ENCODE assay signal across 8 mouse cellular contexts in genomic region chr13:46928961-46929691, GRCm38 (mm10). TPM values are rescaled to one million over a fixed set of nuclear protein-coding genes. Genes with fewer than 3 reads are reported as not detected.
A peak's percentile ranks its signal among the peaks of the same experiment; 100 is the strongest.
DNase-seq lines count a peak whose midpoint lies in the region; ATAC-seq and TF ChIP-seq lines count a peak whose summit lies in the region.

No protein-coding gene starts in this region.

- no peaks in the 10 kb centered on the region for H3K4me1 ChIP-seq in intestine, postnatal 0 days (replicated peaks; ENCODE audit: control insufficient read depth, insufficient read depth, low read length)
- H3K4me1 ChIP-seq in limb, embryonic 12.5 days (replicated peaks): peaks cover 28% of the 10 kb centered on the region
- H3K4me1 ChIP-seq in midbrain, embryonic 15.5 days: peaks cover 18% of the 10 kb centered on the region

- peak; percentile 49 for DNase-seq in layer of hippocampus, adult 11-12 months (ENCODE audit: low spot score)
- DNase-seq in layer of hippocampus, adult 9-10 months (ENCODE audit: low spot score): no peak
- DNase-seq in embryo, embryonic 10.5 days (ENCODE audit: low spot score): peak; percentile 75
- DNase-seq in gastrocnemius, postnatal 36 days: peak; percentile 22 to 60
- peak; percentile 2 to 10 for DNase-seq in spleen, postnatal 36 days (ENCODE audit: low spot score in 2 of 2)

- peak; percentile 32 for ATAC-seq in intestine, postnatal 0 days
- peak; percentile 58 for ATAC-seq in limb, embryonic 12.5 days (ENCODE audit: insufficient number of reproducible peaks, insufficient read depth, low FRiP score, low TSS enrichment, low read depth)
- peak; percentile 64 for ATAC-seq in midbrain, embryonic 15.5 days (replicated peaks)

- 0 out of 2 replicates have a peak, but pooled peaks cover 5% of the 10 kb centered on the region for H3K36me3 ChIP-seq in intestine, postnatal 0 days (ENCODE audit: control insufficient read depth, insufficient read depth)
- H3K36me3 ChIP-seq in limb, embryonic 12.5 days: peaks cover 10% of the 10 kb centered on the region
- no peaks in the 10 kb centered on the region for H3K36me3 ChIP-seq in midbrain, embryonic 15.5 days (replicated peaks)

- intact Hi-C loops in gastrocnemius, postnatal 36 days (cut with DNase I): loop anchor here (2.0 to 5.0 kb wide), 2 partner anchors 42 to 90 kb away; no protein-coding TSS in a partner anchor

- H3K27me3 ChIP-seq in intestine, postnatal 0 days (replicated peaks; ENCODE audit: control insufficient read depth, insufficient read depth, low read length): no peaks in the 10 kb centered on the region
- peaks cover 12% of the 10 kb centered on the region for H3K27me3 ChIP-seq in limb, embryonic 12.5 days
- 0 out of 2 replicates have a peak, but pooled peaks cover 3% of the 10 kb centered on the region for H3K27me3 ChIP-seq in midbrain, embryonic 15.5 days (replicated peaks)

- peak overlapping the region; percentile 87 for H3K9ac ChIP-seq in intestine, postnatal 0 days (ENCODE audit: low read depth, low read length)
- H3K9ac ChIP-seq in limb, embryonic 12.5 days (replicated peaks): peak overlapping the region; percentile 86
- peak overlapping the region; percentile 97 for H3K9ac ChIP-seq in midbrain, embryonic 15.5 days

- H3K9me3 ChIP-seq in intestine, postnatal 0 days (ENCODE audit: control insufficient read depth): no peaks in the 10 kb centered on the region
- no peaks in the 10 kb centered on the region for H3K9me3 ChIP-seq in limb, embryonic 12.5 days
- H3K9me3 ChIP-seq in midbrain, embryonic 15.5 days: no peaks in the 10 kb centered on the region

- H3K4me3 ChIP-seq in intestine, postnatal 0 days (ENCODE audit: low read depth, low read length): peak overlapping the region; percentile 80
- peak overlapping the region; percentile 76 for H3K4me3 ChIP-seq in limb, embryonic 12.5 days (replicated peaks)
- peak overlapping the region; percentile 88 for H3K4me3 ChIP-seq in midbrain, embryonic 15.5 days

- no peak for TF ChIP-seq CTCF in intestine, postnatal 0 days (IDR thresholded peaks at IDR 0.05; ENCODE audit: low read depth)

- H3K4me2 ChIP-seq in intestine, postnatal 0 days (replicated peaks; ENCODE audit: low read depth): peak overlapping the region; percentile 84
- peak overlapping the region; percentile 84 for H3K4me2 ChIP-seq in limb, embryonic 12.5 days
- peak overlapping the region; percentile 90 for H3K4me2 ChIP-seq in midbrain, embryonic 15.5 days

- peak overlapping the region; percentile 99 for H3K27ac ChIP-seq in intestine, postnatal 0 days (ENCODE audit: low read depth, low read length)
- H3K27ac ChIP-seq in limb, embryonic 12.5 days: peak overlapping the region; percentile 97
- peak overlapping the region; percentile 97 for H3K27ac ChIP-seq in midbrain, embryonic 15.5 days

- under 1% methylated on average over 43 of the region's 60 CpGs for WGBS in intestine, postnatal 0 days
- under 1% methylated on average over 60 of the region's 60 CpGs for WGBS in limb, embryonic 12.5 days
- WGBS in midbrain, embryonic 15.5 days: under 1% methylated on average over 58 of the region's 60 CpGs

RNA-seq across cellular contexts. Expression of gene Kif13a, which starts 0.5 kb away (rescaled TPM):
- 10 to 100 TPM; 73.1 to 81.3 TPM for total RNA-seq in gastrocnemius, postnatal 36 days (2021)
- 11.3 and 12.3 TPM in 2 replicates for polyA plus RNA-seq in intestine, postnatal 0 days (2015; fragmentation: Nextera tagmentation; extraction: Ambion mirVana)
- 21.8 and 23.3 TPM in 2 replicates for polyA plus RNA-seq in limb, embryonic 12.5 days (2016; fragmentation: Nextera tagmentation; extraction: Ambion mirVana)
- polyA plus RNA-seq in midbrain, embryonic 15.5 days (2015; fragmentation: Nextera tagmentation; extraction: Ambion mirVana): 11.9 and 14.1 TPM in 2 replicates
